Mouse (Mus musculus) liver, embryonic 16.5 days (tissue): ENCODE measurements at regions not wholly inside any gene's neighbourhood (a gene's known extent, or its start where the extent isn't known, plus 50 kb on each side); places are given as distances from the start of the nearest gene placed in this dataset.

Source experiments
- ATAC-seq: fragments of 200-750 bp; cut with Nextera tagmentation; 2 replicates; pipeline ENCODE4 v1.8.0; 2017; ENCODE audit warnings: low read depth, mild to moderate bottlenecking, moderate number of reproducible peaks, moderate library complexity
- H3K27ac ChIP-seq: fragments of 300-500 bp; sonication (generic); 2 replicates; pipeline ENCODE4 v1.5.1; 2014; ENCODE audit warnings: mild to moderate bottlenecking, low read length
- H3K27me3 ChIP-seq: fragments of 300-500 bp; sonication (generic); 2 replicates; pipeline ENCODE4 v1.6.1; 2014; ENCODE audit warnings: low read depth, low read length, mixed read lengths; ENCODE audit not compliant: control insufficient read depth, insufficient read depth
- H3K36me3 ChIP-seq: fragments of 300-500 bp; sonication (generic); 2 replicates; pipeline ENCODE4 v1.6.1; 2014; ENCODE audit warnings: mild to moderate bottlenecking; ENCODE audit not compliant: control insufficient read depth, insufficient read depth
- H3K4me1 ChIP-seq: fragments of 300-500 bp; sonication (generic); 2 replicates; pipeline ENCODE4 v1.6.1; 2014; ENCODE audit warnings: low read depth, low read length, mixed read lengths; ENCODE audit not compliant: control insufficient read depth
- H3K4me2 ChIP-seq: fragments of 300-500 bp; sonication (generic); 2 replicates; pipeline ENCODE4 v1.6.1; 2014; ENCODE audit warnings: low read depth, low read length, mixed read lengths
- H3K4me3 ChIP-seq: fragments of 300-500 bp; sonication (generic); 2 replicates; pipeline ENCODE4 v1.5.1; 2014; ENCODE audit warnings: low read depth, mild to moderate bottlenecking, low read length
- H3K9ac ChIP-seq: fragments of 300-500 bp; sonication (generic); 2 replicates; pipeline ENCODE4 v1.6.1; 2014; ENCODE audit warnings: low read depth, low read length
- H3K9me3 ChIP-seq: fragments of 300-500 bp; sonication (generic); replicated peaks from 2 replicates; pipeline ENCODE4 v1.6.1; 2016; ENCODE audit warnings: low read length; ENCODE audit not compliant: control insufficient read depth
- WGBS: fragments of 180-500 bp; shearing (Covaris S2); extraction: QIAGEN DNeasy Blood & Tissue Kit; methylation state at CpG from one replicate; pipeline ENCODE4 v1.1.7; 2014; ENCODE audit not compliant: insufficient replicate concordance; 5-methylcytosine and 5-hydroxymethylcytosine counted together

DNA sequence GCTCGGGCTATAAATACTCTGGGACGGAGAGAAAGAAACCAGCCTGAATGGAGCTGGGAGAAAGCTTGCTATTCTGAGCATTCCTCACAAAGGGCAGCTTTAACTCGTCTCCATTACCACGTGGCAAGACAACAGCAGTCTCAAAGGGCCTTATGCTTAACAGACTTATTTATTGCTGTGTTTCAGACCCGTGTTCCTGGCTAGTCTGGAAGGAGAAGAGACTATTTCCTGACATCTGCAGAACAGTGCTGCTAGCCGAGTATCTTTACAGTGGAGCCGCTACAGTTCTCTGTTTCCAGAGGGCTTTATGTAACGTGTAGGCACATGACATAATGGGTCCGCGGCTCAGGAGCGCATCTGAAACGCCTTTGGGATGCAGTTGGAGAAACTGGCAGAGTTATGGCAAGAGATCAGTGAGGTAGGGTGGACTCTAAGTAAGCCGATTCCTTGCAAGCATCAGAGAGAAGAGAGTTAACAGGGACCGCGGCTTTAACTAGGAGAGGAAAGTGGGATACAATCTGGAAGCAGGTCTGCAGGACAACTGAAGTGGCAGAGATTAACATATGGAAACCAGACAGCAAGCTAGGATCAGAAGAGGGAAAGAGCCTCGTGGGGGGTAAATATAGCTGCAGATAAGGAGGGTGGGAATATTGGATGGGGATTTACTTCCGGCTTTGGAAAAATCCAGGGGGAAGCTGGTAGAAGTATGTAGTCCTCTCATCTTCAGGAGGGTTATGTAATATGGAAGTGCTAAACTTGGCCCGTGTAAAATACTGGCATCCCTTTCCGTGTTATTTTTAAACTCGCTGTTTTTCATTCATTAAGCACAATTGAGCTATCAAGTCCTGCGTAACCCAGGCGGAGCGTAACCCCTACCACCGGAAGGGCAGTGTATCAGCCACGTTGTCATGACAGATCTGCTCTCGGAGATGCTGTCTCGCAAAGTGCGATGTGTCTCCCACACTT lies 229.3 kb upstream of the Prickle1 start:
- Histone ChIP-seq H3K9ac (no peak overlapping the region), H3K27me3 (no peaks in the 10 kb centered on the region), H3K9me3 (no peaks in the 10 kb centered on the region), H3K36me3 (no peaks in the 10 kb centered on the region), H3K4me1 (no peaks in the 10 kb centered on the region), H3K4me2 (no peak overlapping the region), H3K4me3 (no peak overlapping the region), H3K27ac (no peak overlapping the region)
- ATAC-seq, result no peak
- WGBS, result 49% methylated on average over 28 of the region's 28 CpGs

DNA sequence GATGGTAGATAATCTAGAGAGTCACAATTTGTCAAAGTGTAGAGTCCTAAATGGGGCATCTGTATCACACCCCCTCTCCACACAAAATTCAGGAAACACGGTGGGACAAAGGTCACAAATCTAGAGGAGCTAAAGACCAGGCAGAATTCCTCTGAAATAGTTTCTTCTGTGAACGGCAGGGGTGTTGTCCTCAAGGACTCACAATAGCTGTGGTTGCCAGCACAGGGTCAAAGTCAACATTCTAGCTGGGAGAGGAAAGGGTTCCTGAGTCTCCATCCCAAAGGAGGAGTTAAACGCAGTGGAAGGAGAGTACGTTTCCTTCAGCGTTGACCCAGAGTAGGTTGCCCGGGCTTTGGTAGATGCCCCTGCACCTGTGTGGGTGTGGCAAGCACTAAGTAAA lies 225.5 kb upstream of the Prickle1 start:
- Histone ChIP-seq H3K4me1 (no peaks in the 10 kb centered on the region), H3K9ac (no peak overlapping the region), H3K9me3 (no peaks in the 10 kb centered on the region), H3K36me3 (no peaks in the 10 kb centered on the region), H3K4me3 (no peak overlapping the region), H3K27ac (no peak overlapping the region), H3K4me2 (no peak overlapping the region), H3K27me3 (no peaks in the 10 kb centered on the region)
- no peak for ATAC-seq
- 64% methylated on average over 6 of the region's 6 CpGs for WGBS

- Histone ChIP-seq H3K4me1 (no peaks in the 10 kb centered on the region), H3K27me3 (no peaks in the 10 kb centered on the region), H3K9ac (no peak overlapping the region), H3K4me2 (no peak overlapping the region), H3K36me3 (no peaks in the 10 kb centered on the region), H3K4me3 (no peak overlapping the region), H3K27ac (no peak overlapping the region), H3K9me3 (no peaks in the 10 kb centered on the region)
- ATAC-seq, result no peak
- WGBS, result 63% methylated on average over 7 of the region's 7 CpGs
Measured at GRCm38 (mm10) chr15:93812011-93812410, 216.3 kb upstream of the Prickle1 start.

DNA sequence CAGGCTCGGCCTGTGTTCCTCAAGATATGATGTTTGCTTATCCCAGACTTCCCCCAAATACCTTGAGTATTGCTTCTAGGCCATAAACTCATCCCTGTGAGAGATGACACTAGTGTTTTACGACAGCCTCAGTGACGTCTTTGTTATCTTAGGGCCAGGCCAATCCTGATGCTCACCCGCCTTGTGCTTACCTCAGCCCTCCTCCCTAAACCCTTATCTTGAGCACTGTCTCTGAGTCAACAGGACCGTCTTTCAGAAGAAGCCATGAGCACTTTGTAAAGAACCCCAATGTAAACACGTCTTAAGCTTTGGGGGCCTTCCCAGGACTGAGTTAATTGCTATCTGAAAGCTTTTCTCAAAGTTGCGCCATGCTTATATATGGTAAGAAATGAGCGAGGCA lies 212.3 kb upstream of the Prickle1 start:
- no peak overlapping the region for H3K4me2 ChIP-seq
- H3K27ac ChIP-seq, result no peak overlapping the region
- H3K4me3 ChIP-seq, result no peak overlapping the region
- H3K4me1 ChIP-seq, result no peaks in the 10 kb centered on the region
- no peak for ATAC-seq
- H3K9me3 ChIP-seq, result no peaks in the 10 kb centered on the region
- no peaks in the 10 kb centered on the region for H3K27me3 ChIP-seq
- 56% methylated on average over 8 of the region's 8 CpGs for WGBS
- H3K9ac ChIP-seq, result no peak overlapping the region
- H3K36me3 ChIP-seq, result no peaks in the 10 kb centered on the region

GRCm38 (mm10) chr15:93807505-93807904 lies 211.8 kb upstream of the Prickle1 start:
- no peak overlapping the region for H3K9ac ChIP-seq

GRCm38 (mm10) chr15:93804703-93805102 lies 209.0 kb upstream of the Prickle1 start:
- WGBS, result 73% methylated on average over 9 of the region's 9 CpGs
- no peaks in the 10 kb centered on the region for H3K9me3 ChIP-seq
- no peaks in the 10 kb centered on the region for H3K27me3 ChIP-seq
- no peaks in the 10 kb centered on the region for H3K4me1 ChIP-seq
- no peak overlapping the region for H3K9ac ChIP-seq
- no peaks in the 10 kb centered on the region for H3K36me3 ChIP-seq
- H3K4me2 ChIP-seq, result no peak overlapping the region
- no peak overlapping the region for H3K27ac ChIP-seq
- no peak for ATAC-seq
- no peak overlapping the region for H3K4me3 ChIP-seq

More at GRCm38 (mm10) chr15:93807505-93807904, 211.8 kb upstream of the Prickle1 start:
- H3K4me2 ChIP-seq, result no peak overlapping the region
- ATAC-seq, result no peak
- no peak overlapping the region for H3K27ac ChIP-seq
- no peaks in the 10 kb centered on the region for H3K36me3 ChIP-seq
- H3K4me3 ChIP-seq, result no peak overlapping the region
- H3K4me1 ChIP-seq, result no peaks in the 10 kb centered on the region
- no peaks in the 10 kb centered on the region for H3K27me3 ChIP-seq
- 66% methylated on average over 8 of the region's 8 CpGs for WGBS
- H3K9me3 ChIP-seq, result no peaks in the 10 kb centered on the region

- WGBS, result 45% methylated on average over 9 of the region's 9 CpGs
- H3K4me1 ChIP-seq, result no peaks in the 10 kb centered on the region
- no peak overlapping the region for H3K9ac ChIP-seq
- no peaks in the 10 kb centered on the region for H3K27me3 ChIP-seq
- no peak overlapping the region for H3K4me3 ChIP-seq
- H3K27ac ChIP-seq, result no peak overlapping the region
- no peaks in the 10 kb centered on the region for H3K36me3 ChIP-seq
- no peak for ATAC-seq
- no peak overlapping the region for H3K4me2 ChIP-seq
- H3K9me3 ChIP-seq, result no peaks in the 10 kb centered on the region
Measured at GRCm38 (mm10) chr15:93790531-93790930, 194.8 kb upstream of the Prickle1 start.

DNA sequence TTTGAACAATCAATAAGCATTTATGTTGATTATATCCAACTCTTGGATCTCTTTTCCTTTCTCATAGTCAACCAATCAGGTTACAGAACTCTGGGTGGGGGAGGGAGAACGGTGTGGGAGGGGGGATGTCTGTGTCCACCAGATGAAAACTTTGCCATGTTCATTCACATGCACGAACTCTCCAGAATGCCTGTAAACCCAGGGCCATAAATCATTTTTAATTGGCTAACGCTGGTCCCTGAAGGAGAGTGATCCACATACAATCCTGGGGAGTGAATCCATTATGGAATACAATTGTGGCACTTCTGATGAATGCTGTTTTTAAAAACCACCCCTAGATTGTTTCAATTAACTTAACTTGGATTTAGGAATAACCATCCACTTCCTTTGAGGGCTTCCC lies 194.1 kb upstream of the Prickle1 start:
- H3K9me3 ChIP-seq, result no peaks in the 10 kb centered on the region
- H3K27me3 ChIP-seq, result no peaks in the 10 kb centered on the region
- no peak overlapping the region for H3K27ac ChIP-seq
- ATAC-seq, result no peak
- 55% methylated on average over 3 of the region's 3 CpGs for WGBS
- H3K4me2 ChIP-seq, result no peak overlapping the region
- no peak overlapping the region for H3K9ac ChIP-seq
- H3K4me1 ChIP-seq, result no peaks in the 10 kb centered on the region
- no peak overlapping the region for H3K4me3 ChIP-seq
- no peaks in the 10 kb centered on the region for H3K36me3 ChIP-seq

DNA sequence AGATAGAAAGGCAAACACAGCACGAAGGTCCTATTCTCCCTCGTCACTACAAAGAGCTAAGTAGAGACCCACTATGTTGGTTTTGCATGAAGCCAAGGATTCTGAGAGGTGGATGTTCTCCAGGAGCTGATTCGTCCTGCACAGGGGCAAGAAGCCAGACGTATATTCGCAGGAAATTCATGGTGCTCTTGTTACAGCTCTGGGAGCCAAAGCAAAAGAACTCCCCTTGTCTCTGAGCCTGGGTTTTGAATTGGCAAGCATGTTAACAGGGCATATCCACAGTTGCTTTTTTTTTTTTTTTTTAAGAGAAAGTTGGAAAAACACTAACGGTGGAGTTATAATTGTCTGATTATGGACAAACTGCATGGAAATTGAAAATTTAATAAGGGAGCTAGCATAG lies 191.7 kb upstream of the Prickle1 start:
- WGBS, result 66% methylated on average over 6 of the region's 6 CpGs
- Histone ChIP-seq H3K9me3 (no peaks in the 10 kb centered on the region), H3K36me3 (no peaks in the 10 kb centered on the region), H3K9ac (no peak overlapping the region), H3K27ac (no peak overlapping the region), H3K4me2 (no peak overlapping the region), H3K4me3 (no peak overlapping the region), H3K27me3 (no peaks in the 10 kb centered on the region), H3K4me1 (no peaks in the 10 kb centered on the region)
- ATAC-seq, result no peak
